Mouse (Mus musculus) ES-Bruce4 (cell line): ENCODE measurements at regions not wholly inside any gene's neighbourhood (a gene's known extent, or its start where the extent isn't known, plus 50 kb on each side); places are given as distances from the start of the nearest gene placed in this dataset.

Experiments used
- H3K27ac ChIP-seq: 2 replicates; pipeline ENCODE4 v1.5.1; 2012; ENCODE audit warnings: low read length, inconsistent platforms; ENCODE audit not compliant: insufficient read depth
- H3K27me3 ChIP-seq: 2 replicates; pipeline ENCODE4 v1.6.1; 2012; ENCODE audit warnings: mild to moderate bottlenecking, low read length, inconsistent platforms; ENCODE audit not compliant: control insufficient read depth, poor library complexity, insufficient read depth, severe bottlenecking
- H3K36me3 ChIP-seq: 2 replicates; pipeline ENCODE4 v1.6.1; 2012; ENCODE audit warnings: inconsistent platforms, mild to moderate bottlenecking, low read length, moderate library complexity; ENCODE audit not compliant: control insufficient read depth, poor library complexity, insufficient read depth, severe bottlenecking
- H3K4me1 ChIP-seq: one replicate; pipeline ENCODE4 v1.8.1; 2011; ENCODE audit warnings: low read length; ENCODE audit not compliant: control insufficient read depth, insufficient read depth
- H3K4me3 ChIP-seq: 2 replicates; pipeline ENCODE4 v1.5.1; 2011; ENCODE audit warnings: low read depth, mild to moderate bottlenecking, low read length
- H3K9ac ChIP-seq: 2 replicates; pipeline ENCODE4 v1.6.1; 2012; ENCODE audit warnings: low read depth, mild to moderate bottlenecking, inconsistent platforms; ENCODE audit not compliant: poor library complexity, severe bottlenecking
- H3K9me3 ChIP-seq: replicated peaks from 2 replicates; pipeline ENCODE4 v1.6.1; 2012; ENCODE audit warnings: mild to moderate bottlenecking, low read length, inconsistent platforms; ENCODE audit not compliant: control insufficient read depth, poor library complexity, insufficient read depth, severe bottlenecking
- CTCF ChIP-seq: IDR thresholded peaks from one replicate; pipeline ENCODE4 v1.8.1; 2011; ENCODE audit warnings: low read depth, low read length
- EP300 ChIP-seq: IDR thresholded peaks from 2 replicates; pipeline ENCODE4 v1.6.1; 2011; ENCODE audit warnings: low read depth, low read length; ENCODE audit not compliant: insufficient read depth
- POLR2A ChIP-seq: IDR thresholded peaks from one replicate; pipeline ENCODE4 v1.8.1; 2011; ENCODE audit warnings: low read length; ENCODE audit not compliant: insufficient read depth

DNA sequence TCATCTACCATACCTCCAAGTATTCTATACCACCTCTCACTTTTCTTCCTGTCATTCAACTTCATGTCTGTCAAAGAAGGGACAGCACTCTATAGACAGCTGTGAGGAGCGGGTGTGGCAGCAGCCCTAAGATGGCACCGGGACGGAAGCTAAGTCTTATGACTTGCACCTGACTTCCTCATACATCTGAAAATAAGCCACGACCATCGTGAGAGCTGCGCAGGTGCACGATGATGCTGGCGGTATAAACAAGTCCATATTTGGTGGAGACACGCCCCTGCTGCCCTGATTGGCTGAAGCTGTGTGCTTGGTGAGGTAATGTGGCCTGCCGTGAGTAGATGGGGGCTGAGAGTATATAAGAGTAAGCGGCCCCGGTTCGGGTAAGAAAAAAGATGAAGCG, 560.3 kb upstream of the Tle4 start:
- Histone ChIP-seq H3K27me3 (no peaks in the 10 kb centered on the region), H3K4me1 (no peaks in the 10 kb centered on the region), H3K9ac (no peak overlapping the region), H3K27ac (no peak overlapping the region), H3K36me3 (no peaks in the 10 kb centered on the region), H3K4me3 (no peak overlapping the region), H3K9me3 (no peaks in the 10 kb centered on the region)
- TF ChIP-seq POLR2A (no peak), CTCF (no peak), EP300 (no peak)

DNA sequence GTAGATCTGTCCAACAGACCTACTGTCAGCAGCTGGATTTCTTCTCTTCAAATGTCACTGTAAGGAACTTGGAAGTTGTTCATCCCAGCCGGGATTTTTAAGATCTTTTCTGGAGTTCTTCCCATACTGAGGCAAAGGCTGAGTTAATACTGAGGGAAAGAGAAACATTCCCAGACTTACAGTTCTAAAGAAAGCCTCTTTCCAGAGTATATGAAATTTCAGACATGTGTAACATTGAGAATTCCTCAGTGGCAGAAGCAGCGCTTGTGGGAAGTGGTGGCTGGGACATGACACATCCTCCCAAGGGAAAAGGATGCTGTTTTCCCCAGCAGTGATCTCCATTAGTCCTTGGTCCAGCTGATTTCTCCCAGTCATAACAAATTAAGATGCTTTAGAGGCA, 556.8 kb upstream of the Tle4 start:
- Histone ChIP-seq H3K27me3 (no peaks in the 10 kb centered on the region), H3K9me3 (no peaks in the 10 kb centered on the region), H3K36me3 (no peaks in the 10 kb centered on the region), H3K4me3 (no peak overlapping the region), H3K9ac (no peak overlapping the region), H3K27ac (no peak overlapping the region), H3K4me1 (no peaks in the 10 kb centered on the region)
- TF ChIP-seq EP300 = no peak
- no peak for TF ChIP-seq CTCF
- no peak for TF ChIP-seq POLR2A

DNA sequence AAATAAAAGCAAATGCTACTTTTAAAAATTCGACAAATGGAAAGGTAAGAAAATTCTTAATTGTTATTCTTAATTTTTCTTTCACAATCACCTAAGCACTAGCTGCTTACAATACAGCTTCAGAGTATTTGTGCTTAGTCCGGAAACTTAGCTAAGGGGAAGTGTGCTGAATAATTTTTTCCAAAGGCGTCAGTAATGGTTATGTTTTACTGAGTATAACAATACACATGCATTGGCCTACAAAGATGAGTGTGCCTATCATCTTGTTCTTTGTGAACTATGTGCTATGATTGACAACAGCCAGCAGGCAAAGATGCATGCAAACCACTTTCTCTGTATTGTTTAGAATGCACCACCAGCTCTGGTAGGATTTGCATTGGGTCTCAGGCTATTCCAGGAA, 548.5 kb upstream of the Tle4 start:
- H3K9ac ChIP-seq = no peak overlapping the region
- H3K4me1 ChIP-seq = no peaks in the 10 kb centered on the region
- H3K4me3 ChIP-seq = no peak overlapping the region
- no peak for TF ChIP-seq EP300
- no peak for TF ChIP-seq CTCF
- no peak for TF ChIP-seq POLR2A
- H3K9me3 ChIP-seq = no peaks in the 10 kb centered on the region
- H3K27ac ChIP-seq = no peak overlapping the region
- no peaks in the 10 kb centered on the region for H3K27me3 ChIP-seq
- no peaks in the 10 kb centered on the region for H3K36me3 ChIP-seq

DNA sequence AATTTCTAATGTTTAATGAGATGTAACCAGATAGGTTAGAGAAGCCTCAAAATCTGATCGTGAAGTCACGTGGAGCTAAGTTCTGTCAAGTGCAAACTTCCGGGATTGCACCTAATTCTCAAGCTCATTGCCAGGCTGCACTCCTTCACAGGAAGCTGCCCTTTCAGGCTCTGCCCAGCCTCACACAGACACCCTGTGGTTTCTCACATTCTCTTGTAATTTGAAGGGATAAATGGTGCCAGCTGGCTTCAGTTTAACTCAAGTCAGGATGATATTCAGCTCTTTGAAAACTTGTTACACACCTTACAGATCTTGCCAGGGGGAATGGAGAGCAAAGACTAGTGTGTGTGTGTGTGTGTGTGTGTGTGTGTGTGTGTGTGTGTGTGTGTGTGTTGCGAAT, 529.3 kb upstream of the Tle4 start:
- Histone ChIP-seq H3K4me1 (no peaks in the 10 kb centered on the region), H3K9ac (no peak overlapping the region), H3K27me3 (no peaks in the 10 kb centered on the region; the same call in 1 of the 2 replicates), H3K27ac (no peak overlapping the region), H3K9me3 (no peaks in the 10 kb centered on the region), H3K36me3 (no peaks in the 10 kb centered on the region), H3K4me3 (no peak overlapping the region)
- no peak for TF ChIP-seq EP300
- no peak for TF ChIP-seq POLR2A
- no peak for TF ChIP-seq CTCF

DNA sequence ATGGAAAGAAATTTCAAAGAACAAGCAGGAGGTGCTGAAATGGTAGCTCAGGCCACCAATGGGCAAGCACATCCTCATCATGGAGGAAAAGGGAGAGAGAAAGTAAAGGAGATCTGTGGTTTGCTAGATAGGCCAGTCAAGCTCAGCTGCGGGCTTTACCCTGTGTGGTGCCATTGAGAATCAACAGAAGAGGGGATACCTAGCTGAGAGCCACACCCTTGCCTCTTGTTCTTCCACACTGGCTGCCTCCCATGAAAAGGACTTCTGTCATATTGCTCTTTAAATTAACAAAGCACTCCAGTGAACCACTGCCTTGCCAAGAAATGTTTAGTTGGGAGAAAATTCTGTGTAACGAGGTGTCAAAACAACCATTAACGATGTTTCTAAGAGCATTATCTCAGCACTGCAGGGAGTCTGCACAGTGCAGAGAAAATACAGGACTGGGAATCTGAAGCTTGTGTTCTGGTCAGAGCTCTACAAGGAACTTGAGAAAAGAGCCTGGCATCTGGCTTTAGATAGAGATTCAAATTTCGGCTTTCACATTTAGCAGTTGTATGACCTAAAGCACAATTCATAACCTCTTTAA, 510.7 kb upstream of the Tle4 start:
- no peaks in the 10 kb centered on the region for H3K27me3 ChIP-seq
- H3K4me1 ChIP-seq = no peaks in the 10 kb centered on the region
- H3K4me3 ChIP-seq = no peak overlapping the region
- TF ChIP-seq CTCF (no peak), POLR2A (no peak), EP300 (no peak)
- no peak overlapping the region for H3K27ac ChIP-seq
- no peak overlapping the region for H3K9ac ChIP-seq
- no peaks in the 10 kb centered on the region for H3K36me3 ChIP-seq
- no peaks in the 10 kb centered on the region for H3K9me3 ChIP-seq

DNA sequence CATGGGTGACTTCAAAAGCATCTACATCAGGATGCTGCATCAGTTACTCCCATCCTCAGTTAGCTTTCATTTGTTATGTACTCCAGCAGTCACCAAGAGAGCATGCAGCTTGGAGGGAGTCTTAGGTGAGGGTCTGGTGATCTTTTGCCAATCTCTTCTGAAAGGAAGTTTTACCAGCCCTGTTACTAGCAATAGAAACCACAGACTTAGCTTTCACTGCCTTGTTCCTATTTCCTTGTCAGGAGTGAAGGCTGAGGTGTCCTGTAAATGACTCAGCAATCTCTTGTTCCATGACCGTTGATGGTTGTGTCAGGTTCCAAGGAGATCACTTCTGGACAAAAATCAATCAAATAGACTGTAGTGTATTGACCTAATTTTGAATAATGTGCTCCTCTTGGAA, 497.2 kb upstream of the Tle4 start:
- H3K4me1 ChIP-seq = no peaks in the 10 kb centered on the region
- no peak overlapping the region for H3K27ac ChIP-seq
- H3K36me3 ChIP-seq = no peaks in the 10 kb centered on the region
- no peak overlapping the region for H3K4me3 ChIP-seq
- no peak overlapping the region for H3K9ac ChIP-seq
- H3K9me3 ChIP-seq = no peaks in the 10 kb centered on the region
- no peaks in the 10 kb centered on the region for H3K27me3 ChIP-seq
- TF ChIP-seq CTCF (no peak), EP300 (no peak), POLR2A (no peak)
